ENCODE assay signal across 9 mouse cellular contexts in the genomic region with DNA sequence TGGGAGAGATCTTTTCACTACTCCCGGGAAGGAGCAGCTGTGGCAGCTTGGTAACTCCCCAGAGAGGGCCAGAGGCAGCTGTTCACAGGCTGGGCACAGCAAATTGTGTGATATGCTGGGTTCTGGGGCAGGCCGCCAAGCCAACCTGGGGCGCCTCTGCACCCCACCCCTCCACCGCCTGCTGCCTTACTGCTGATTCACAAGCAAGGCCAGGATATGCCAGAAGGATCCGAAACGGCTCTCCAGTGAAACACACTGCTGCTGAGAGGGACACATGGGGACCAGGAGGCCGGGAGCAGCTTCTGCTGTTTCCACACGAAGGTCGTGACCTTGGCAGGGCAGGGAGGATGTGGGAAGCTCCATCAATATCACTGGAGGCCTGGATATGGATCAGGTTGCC.
A peak's percentile ranks its signal among the peaks of the same experiment; 100 is the strongest.
DNase-seq lines count a peak whose midpoint lies in the region; ATAC-seq lines count a peak whose summit lies in the region.
"Had no signal": no experiment of that assay in that cellular context is flagged by ENCODE, and none has a peak within 500 bp of the region (broad histone marks: within the 10 kb centered on the region; RNA-seq: fewer than 3 reads in every experiment).

No protein-coding gene starts in this region.

- H3K36me3 ChIP-seq in midbrain, embryonic 10.5 days, result no peaks in the 10 kb centered on the region
- H3K36me3 ChIP-seq in midbrain, embryonic 11.5 days (ENCODE audit: control insufficient read depth, insufficient read depth, low read length), result no peaks in the 10 kb centered on the region

- peak overlapping the region; percentile 60 for H3K27ac ChIP-seq in midbrain, embryonic 10.5 days (replicated peaks)
- H3K27ac ChIP-seq in midbrain, embryonic 11.5 days (ENCODE audit: low read depth, low read length), result no peak overlapping the region

- WGBS in midbrain, embryonic 10.5 days, result 68% methylated on average over 9 of the region's 9 CpGs
- 67% methylated on average over 9 of the region's 9 CpGs for WGBS in midbrain, embryonic 11.5 days

- no peak for ATAC-seq in midbrain, embryonic 11.5 days (ENCODE audit: low FRiP score)
- ATAC-seq in frontal cortex, adult (ENCODE audit: low TSS enrichment), result peak; percentile 47

- no peak for DNase-seq in midbrain, embryonic 10.5 days (ENCODE audit: low spot score)
- DNase-seq in midbrain, embryonic 11.5 days (ENCODE audit: low spot score, missing footprints), result no peak
- DNase-seq in left cerebral cortex, postnatal 14 days (ENCODE audit: low spot score in 2 of 2), result peak; percentile 53 to 81
- DNase-seq in right cerebral cortex, postnatal 4 days, result peak; percentile 49
- DNase-seq in ovary, postnatal 36 days (ENCODE audit: low spot score), result no peak
- no peak for DNase-seq in spleen, adult 12 weeks (ENCODE audit: low spot score)
- DNase-seq in ovary, postnatal 10 days (ENCODE audit: low spot score), result no peak
- DNase-seq: thymus, postnatal 14 days had no signal

- intact Hi-C loops in left cerebral cortex, postnatal 14 days (cut with DNase I), result no loop called here

- no peak overlapping the region for H3K4me3 ChIP-seq in midbrain, embryonic 10.5 days
- H3K4me3 ChIP-seq in midbrain, embryonic 11.5 days (ENCODE audit: low read depth, low read length), result no peak overlapping the region

- H3K9me3 ChIP-seq in midbrain, embryonic 10.5 days (replicated peaks), result no peaks in the 10 kb centered on the region
- H3K9me3 ChIP-seq in midbrain, embryonic 11.5 days (ENCODE audit: control insufficient read depth, low read length), result no peaks in the 10 kb centered on the region

- no peak overlapping the region for H3K4me2 ChIP-seq in midbrain, embryonic 11.5 days

- H3K9ac ChIP-seq in midbrain, embryonic 11.5 days (ENCODE audit: low read length), result no peak overlapping the region

- peaks cover 29% of the 10 kb centered on the region for H3K4me1 ChIP-seq in midbrain, embryonic 10.5 days
- no peaks in the 10 kb centered on the region for H3K4me1 ChIP-seq in midbrain, embryonic 11.5 days (ENCODE audit: control insufficient read depth, insufficient read depth, low read length)

- H3K27me3 ChIP-seq in midbrain, embryonic 10.5 days (ENCODE audit: low read depth, poor library complexity, severe bottlenecking), result no peaks in the 10 kb centered on the region
- no peaks in the 10 kb centered on the region for H3K27me3 ChIP-seq in midbrain, embryonic 11.5 days (ENCODE audit: control insufficient read depth, insufficient read depth, low read length)

Comparison
In these comparisons a context has a peak if more than half of its experiments do, and no peak if none do; other contexts are left out.
1. DNase-seq: peak in left cerebral cortex, postnatal 14 days (2 of 2) and right cerebral cortex, postnatal 4 days (single experiment); none in midbrain, embryonic 10.5 days (single experiment), midbrain, embryonic 11.5 days (single experiment), ovary, postnatal 36 days (single experiment), spleen, adult 12 weeks (single experiment) and ovary, postnatal 10 days (single experiment).